Comparison of ENCODE assay signal across 12 mouse cellular contexts in the genomic region with DNA sequence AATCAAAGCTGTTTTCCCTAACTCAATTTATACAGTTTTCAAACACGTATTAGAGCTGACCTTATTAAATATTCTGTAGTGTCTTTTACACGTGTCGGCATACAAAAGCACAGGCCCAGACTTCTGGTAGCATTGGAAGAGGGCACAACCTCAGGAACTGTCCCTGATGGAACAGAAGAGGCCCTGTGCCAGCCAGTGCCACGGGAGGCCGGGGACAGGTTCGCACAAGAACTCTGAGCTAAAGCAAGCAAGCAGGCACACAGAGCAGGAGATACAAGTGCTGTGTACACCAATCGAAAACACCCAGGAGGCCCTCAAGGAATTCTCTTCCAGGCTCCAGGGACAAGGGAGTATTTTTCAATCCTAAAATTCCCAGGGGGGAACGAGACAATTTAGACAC.
"Had no signal": no experiment of that assay in that cellular context is flagged by ENCODE, and none has a peak within 500 bp of the region (broad histone marks: within the 10 kb centered on the region; RNA-seq: fewer than 3 reads in every experiment).

No protein-coding gene starts in this region.

- H3K9ac ChIP-seq: kidney, embryonic 15.5 days; liver, embryonic 15.5 days had no signal

- H3K27me3 ChIP-seq: liver, embryonic 15.5 days had no signal

- H3K27ac ChIP-seq: kidney, embryonic 15.5 days; left cerebral cortex, adult 2 months; limb, embryonic 10.5 days; liver, embryonic 15.5 days had no signal

- H3K4me2 ChIP-seq: kidney, embryonic 15.5 days; liver, embryonic 11.5 days; liver, embryonic 15.5 days; midbrain, embryonic 11.5 days had no signal

- DNase-seq: kidney, postnatal 25 days; lung, adult 2 months; lung, postnatal 36 days; right cerebral cortex, postnatal 14 days; thymus, postnatal 36 days had no signal

- H3K4me3 ChIP-seq: kidney, embryonic 15.5 days; left cerebral cortex, adult 2 months; limb, embryonic 10.5 days; liver, embryonic 15.5 days had no signal

- ATAC-seq: lung, postnatal 0 days had no signal

- H3K4me1 ChIP-seq: liver, embryonic 15.5 days had no signal

- H3K36me3 ChIP-seq: kidney, embryonic 15.5 days; limb, embryonic 10.5 days; liver, embryonic 15.5 days had no signal
